8 mouse cellular contexts compared by ENCODE assay signal in genomic region chr11:58093021-58093528, GRCm38 (mm10). TPM values are rescaled to one million over a fixed set of nuclear protein-coding genes. Genes with fewer than 3 reads are reported as not detected.
DNase-seq lines count a peak whose midpoint lies in the region; ATAC-seq lines count a peak whose summit lies in the region.

TSS of gene Gm12248 (minus strand) at chr11:58093134.

- no peak for DNase-seq in midbrain, embryonic 14.5 days
- DNase-seq in heart, postnatal 4 days: peak; percentile 60
- DNase-seq in retina, embryonic 14.5 days (ENCODE audit: low spot score): peak; percentile 73
- DNase-seq in spleen, adult 18-20 months: no peak
- no peak for DNase-seq in cerebellum, postnatal 36 days

- no peaks in the 10 kb centered on the region for H3K36me3 ChIP-seq in midbrain, embryonic 14.5 days (ENCODE audit: control insufficient read depth, insufficient read depth, low read length)
- H3K36me3 ChIP-seq in midbrain, embryonic 13.5 days: no peaks in the 10 kb centered on the region
- H3K36me3 ChIP-seq in embryonic facial prominence, embryonic 12.5 days: no peaks in the 10 kb centered on the region
- H3K36me3 ChIP-seq in liver, embryonic 12.5 days: no peaks in the 10 kb centered on the region

- H3K4me1 ChIP-seq in midbrain, embryonic 14.5 days (ENCODE audit: control insufficient read depth, insufficient read depth, low read length): no peaks in the 10 kb centered on the region; the same call in 1 of the 2 replicates
- peaks cover 6% of the 10 kb centered on the region for H3K4me1 ChIP-seq in midbrain, embryonic 13.5 days (replicated peaks)
- peaks cover 8% of the 10 kb centered on the region; the same call in 1 of the 2 replicates for H3K4me1 ChIP-seq in embryonic facial prominence, embryonic 12.5 days
- H3K4me1 ChIP-seq in liver, embryonic 12.5 days: peaks cover 22% of the 10 kb centered on the region

- no peak within 1 kb of the TSS for H3K9ac ChIP-seq in midbrain, embryonic 14.5 days (replicated peaks; ENCODE audit: low read length)
- no peak within 1 kb of the TSS for H3K9ac ChIP-seq in midbrain, embryonic 13.5 days (replicated peaks)
- H3K9ac ChIP-seq in embryonic facial prominence, embryonic 12.5 days: no peak within 1 kb of the TSS
- H3K9ac ChIP-seq in liver, embryonic 12.5 days: peak within 1 kb of the TSS; percentile 10

- 0 out of 2 replicates have a peak within 1 kb of the TSS, but pooled peaks have one; percentile 2 for H3K4me2 ChIP-seq in midbrain, embryonic 14.5 days (ENCODE audit: low read length)
- H3K4me2 ChIP-seq in midbrain, embryonic 13.5 days (replicated peaks): no peak within 1 kb of the TSS
- peak within 1 kb of the TSS; percentile 27 for H3K4me2 ChIP-seq in embryonic facial prominence, embryonic 12.5 days (replicated peaks)
- H3K4me2 ChIP-seq in liver, embryonic 12.5 days: peak within 1 kb of the TSS; percentile 53

- ATAC-seq in midbrain, embryonic 14.5 days (ENCODE audit: low FRiP score, low TSS enrichment): no peak
- ATAC-seq in midbrain, embryonic 13.5 days: no peak
- peak; percentile 69; the same call in 1 of the 2 replicates for ATAC-seq in embryonic facial prominence, embryonic 12.5 days (ENCODE audit: insufficient number of reproducible peaks, insufficient read depth, low FRiP score, low TSS enrichment)
- ATAC-seq in liver, embryonic 12.5 days: peak; percentile 36

- no peak within 1 kb of the TSS for H3K27ac ChIP-seq in midbrain, embryonic 14.5 days (replicated peaks; ENCODE audit: low read depth, low read length)
- H3K27ac ChIP-seq in midbrain, embryonic 13.5 days: no peak within 1 kb of the TSS
- no peak within 1 kb of the TSS for H3K27ac ChIP-seq in embryonic facial prominence, embryonic 12.5 days
- no peak within 1 kb of the TSS for H3K27ac ChIP-seq in liver, embryonic 12.5 days

- 20% methylated on average over 12 of the region's 12 CpGs for WGBS in midbrain, embryonic 14.5 days
- WGBS in midbrain, embryonic 13.5 days: 19% methylated on average over 12 of the region's 12 CpGs
- WGBS in embryonic facial prominence, embryonic 12.5 days: 15% methylated on average over 12 of the region's 12 CpGs
- 18% methylated on average over 12 of the region's 12 CpGs for WGBS in liver, embryonic 12.5 days (ENCODE audit: insufficient replicate concordance)

- no peaks in the 10 kb centered on the region for H3K27me3 ChIP-seq in midbrain, embryonic 14.5 days (ENCODE audit: control insufficient read depth, insufficient read depth, low read length)
- H3K27me3 ChIP-seq in midbrain, embryonic 13.5 days: peaks cover 26% of the 10 kb centered on the region
- H3K27me3 ChIP-seq in embryonic facial prominence, embryonic 12.5 days: peaks cover 15% of the 10 kb centered on the region
- H3K27me3 ChIP-seq in liver, embryonic 12.5 days (replicated peaks): peaks cover 41% of the 10 kb centered on the region

- no peaks in the 10 kb centered on the region for H3K9me3 ChIP-seq in midbrain, embryonic 14.5 days (ENCODE audit: control insufficient read depth, low read length)
- no peaks in the 10 kb centered on the region for H3K9me3 ChIP-seq in midbrain, embryonic 13.5 days
- H3K9me3 ChIP-seq in embryonic facial prominence, embryonic 12.5 days: no peaks in the 10 kb centered on the region
- H3K9me3 ChIP-seq in liver, embryonic 12.5 days (replicated peaks): no peaks in the 10 kb centered on the region

- no peak within 1 kb of the TSS for H3K4me3 ChIP-seq in midbrain, embryonic 14.5 days (replicated peaks; ENCODE audit: low read depth, low read length)
- no peak within 1 kb of the TSS for H3K4me3 ChIP-seq in midbrain, embryonic 13.5 days (replicated peaks)
- no peak within 1 kb of the TSS for H3K4me3 ChIP-seq in embryonic facial prominence, embryonic 12.5 days
- peak within 1 kb of the TSS; percentile 18; the same call in 1 of the 2 replicates for H3K4me3 ChIP-seq in liver, embryonic 12.5 days

RNA-seq across cellular contexts. Expression of gene Gm12248, which starts in this region (rescaled TPM):
- not detected in 2 replicates for polyA plus RNA-seq in midbrain, embryonic 14.5 days (2014; fragmentation: Nextera tagmentation; extraction: Ambion mirVana)
- polyA plus RNA-seq in midbrain, embryonic 13.5 days (2015; fragmentation: Nextera tagmentation; extraction: Ambion mirVana): not detected in 2 replicates
- not detected in 2 replicates for polyA plus RNA-seq in embryonic facial prominence, embryonic 12.5 days (2016; fragmentation: Nextera tagmentation; extraction: Ambion mirVana)
- not detected for total RNA-seq in heart, postnatal 4 days (2021)
- not detected in 2 replicates for polyA plus RNA-seq in liver, embryonic 12.5 days (2016; fragmentation: Nextera tagmentation; extraction: Ambion mirVana)

Comparison
In these comparisons a context has a peak if more than half of its experiments do, and no peak if none do; other contexts are left out.
1. Peak in ATAC-seq and H3K4me2 ChIP-seq in embryonic facial prominence, embryonic 12.5 days; RNA of the gene not detected or under 1 TPM.
2. Peak in DNase-seq in heart, postnatal 4 days; RNA of the gene not detected or under 1 TPM.
3. Peak in ATAC-seq, H3K4me3 ChIP-seq, H3K9ac ChIP-seq and H3K4me2 ChIP-seq in liver, embryonic 12.5 days; RNA of the gene not detected or under 1 TPM.